In genomic region chr9:116472855-116473254, GRCm38 (mm10) we compare ENCODE assay signal across 11 mouse cellular contexts.
DNase-seq lines count a peak whose midpoint lies in the region; ATAC-seq and TF ChIP-seq lines count a peak whose summit lies in the region.
"Had no signal": no experiment of that assay in that cellular context is flagged by ENCODE, and none has a peak within 500 bp of the region (broad histone marks: within the 10 kb centered on the region; RNA-seq: fewer than 3 reads in every experiment).

No protein-coding gene starts in this region.

- H3K36me3 ChIP-seq in kidney, adult 2 months (ENCODE audit: control insufficient read depth, insufficient read depth, low read length) = no peaks in the 10 kb centered on the region
- H3K36me3 ChIP-seq: heart, embryonic 15.5 days; hindbrain, embryonic 13.5 days; kidney, embryonic 15.5 days had no signal

- TF ChIP-seq CTCF in kidney, adult 2 months (conservative IDR thresholded peaks at IDR 0.05; ENCODE audit: insufficient read depth, insufficient read length, low read depth, low read length) = 0 out of 2 replicates have a peak, but pooled peaks have one; percentile 14

- H3K4me3 ChIP-seq in kidney, adult 2 months (ENCODE audit: insufficient read depth, low read depth, low read length) = no peak overlapping the region
- H3K4me3 ChIP-seq: forebrain, embryonic 13.5 days; heart, embryonic 15.5 days; hindbrain, embryonic 13.5 days; kidney, embryonic 15.5 days had no signal

- no peak for DNase-seq in kidney, adult 2 months
- DNase-seq in kidney, adult 18-20 months = no peak
- peak; percentile 12 for DNase-seq in thymus, postnatal 14 days
- no peak for DNase-seq in thymus, adult 18-20 months
- peak; percentile 57 for DNase-seq in ZHBTc4 (ENCODE audit: low read depth, low spot score)
- no peak for DNase-seq in adrenal gland, postnatal 10 days

- 85% methylated on average over 4 of the region's 4 CpGs for WGBS in kidney, adult 2 months

- no peak for TF ChIP-seq POLR2A in kidney, adult 2 months (IDR thresholded peaks at IDR 0.05; ENCODE audit: low read depth, low read length)

- H3K4me1 ChIP-seq in kidney, adult 2 months (ENCODE audit: control insufficient read depth, insufficient read depth, low read length) = no peaks in the 10 kb centered on the region
- H3K4me1 ChIP-seq: kidney, embryonic 15.5 days had no signal

- no peak; the same call in 1 of the 2 replicates for ATAC-seq in megakaryocyte progenitor cell, adult 5-6 weeks (replicated peaks; ENCODE audit: poor library complexity)
- ATAC-seq: forebrain, embryonic 13.5 days had no signal

- no peaks in the 10 kb centered on the region for H3K27me3 ChIP-seq in kidney, adult 2 months (replicated peaks; ENCODE audit: control insufficient read depth, insufficient read depth, low read length)
- H3K27me3 ChIP-seq: forebrain, embryonic 13.5 days; heart, embryonic 15.5 days; hindbrain, embryonic 13.5 days; kidney, embryonic 15.5 days had no signal

- H3K27ac ChIP-seq in kidney, adult 2 months (ENCODE audit: insufficient read depth, low read depth, low read length) = no peak overlapping the region
- H3K27ac ChIP-seq: forebrain, embryonic 13.5 days; heart, embryonic 15.5 days; hindbrain, embryonic 13.5 days; kidney, embryonic 15.5 days had no signal

Comparison
In these comparisons a context has a peak if more than half of its experiments do, and no peak if none do; other contexts are left out.
1. DNase-seq: peak in thymus, postnatal 14 days (single experiment) and ZHBTc4 (single experiment); none in kidney, adult 2 months (single experiment), kidney, adult 18-20 months (single experiment), thymus, adult 18-20 months (0 of 2) and adrenal gland, postnatal 10 days (single experiment).